Mouse (Mus musculus): Measurements from ENCODE around the gene Spesp1.

Spesp1 gene

DNA sequence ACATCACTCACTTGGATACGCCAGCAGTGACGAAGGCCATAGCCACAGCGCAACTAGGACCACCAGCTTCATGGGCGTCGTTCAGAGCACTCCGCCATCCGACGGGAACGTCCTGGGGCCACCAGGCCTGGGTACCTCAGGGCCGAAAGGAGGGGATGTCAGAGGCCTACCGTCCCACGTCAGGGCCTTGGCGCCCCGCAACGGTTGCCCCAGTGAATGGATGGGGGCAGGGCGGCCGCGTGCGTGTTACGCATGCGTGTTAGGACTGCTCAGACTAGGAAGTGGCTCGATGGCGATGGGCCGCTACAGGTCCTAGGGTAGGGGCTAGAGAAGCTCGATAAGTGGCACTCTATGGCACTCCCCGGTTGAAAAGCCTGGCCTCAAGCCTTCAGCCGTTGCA is at the start of gene Spesp1:
Gene Spesp1, minus strand, starts transcription at position 218 of the 400 bp plus-strand sequence.
- DNase-seq, result no peak

DNA sequence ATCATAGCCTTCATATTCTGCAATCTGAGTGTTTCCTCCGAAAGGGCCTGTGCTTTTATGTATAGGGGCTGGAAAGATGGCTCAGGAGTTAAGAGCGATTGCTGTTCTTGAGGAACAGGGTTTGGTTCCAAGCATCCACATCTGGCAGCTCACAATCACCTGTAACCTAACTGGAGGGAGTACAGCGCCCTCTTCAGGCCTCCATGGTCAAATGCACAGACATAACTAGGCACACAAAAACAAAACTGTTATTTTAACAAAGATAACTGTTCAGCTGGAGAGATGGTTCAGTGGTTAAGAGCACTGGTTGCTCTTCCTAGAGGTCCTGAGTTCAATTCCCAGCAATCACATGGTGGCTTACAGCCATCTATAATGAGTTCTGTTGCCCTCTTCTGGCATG is 44.0 kb upstream of the Spesp1 start:
- DNase-seq, result no peak

GRCm38 (mm10) chr9:62323816-62324215 is 41.8 kb upstream of the Spesp1 start:
- DNase-seq, result no peak

DNA sequence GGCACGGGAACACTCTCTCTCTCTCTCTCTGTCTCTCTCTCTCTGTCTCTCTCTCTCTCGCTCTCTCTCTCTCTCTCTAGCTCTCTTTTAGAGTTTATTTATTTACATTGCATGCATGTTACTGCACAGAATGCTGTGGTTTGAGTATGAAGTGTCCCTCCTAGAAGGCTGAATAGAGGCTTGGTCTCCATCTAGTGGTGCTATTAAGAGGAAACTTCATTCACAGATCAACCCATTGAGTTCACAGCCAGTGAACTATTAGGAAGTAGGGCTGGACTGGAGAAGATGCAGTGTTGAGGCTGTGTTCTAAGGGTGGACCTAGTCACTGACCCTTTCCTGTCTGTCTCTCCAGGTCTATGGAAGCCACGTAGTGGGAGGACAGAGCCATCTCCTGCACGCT is 36.7 kb upstream of the Spesp1 start:
- DNase-seq, result no peak

GRCm38 (mm10) chr9:62315556-62315955 is 33.5 kb upstream of the Spesp1 start:
- peak; percentile 19 for DNase-seq

GRCm38 (mm10) chr9:62296891-62297290 is 14.9 kb upstream of the Spesp1 start:
- DNase-seq, result no peak

GRCm38 (mm10) chr9:62295006-62295698 is 13.1 kb upstream of the Spesp1 start:
- DNase-seq, result peak; percentile 73

DNA sequence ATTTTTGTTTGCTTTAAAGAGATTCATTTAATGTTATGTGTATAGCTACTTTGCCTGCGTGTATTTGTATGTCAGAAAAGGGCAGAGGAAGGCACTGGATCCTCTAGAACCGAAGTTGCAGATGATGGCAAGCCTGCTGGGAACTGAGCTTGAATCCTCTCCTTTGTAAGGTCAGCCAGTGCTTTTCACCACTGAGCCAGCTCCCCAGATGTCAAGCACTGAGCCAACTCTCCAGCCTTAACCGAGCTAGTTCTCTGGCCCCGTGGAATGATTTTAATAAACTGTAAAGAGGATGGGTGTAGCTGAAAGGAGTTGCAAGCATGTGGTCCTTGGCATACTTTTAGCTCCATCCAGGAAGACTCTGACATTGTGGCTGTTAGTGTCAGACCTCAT is 5.6 kb upstream of the Spesp1 start:
- DNase-seq, result no peak

- peak; percentile 56 for DNase-seq
Measured at GRCm38 (mm10) chr9:62286967-62287632, 5.1 kb upstream of the Spesp1 start.

DNA sequence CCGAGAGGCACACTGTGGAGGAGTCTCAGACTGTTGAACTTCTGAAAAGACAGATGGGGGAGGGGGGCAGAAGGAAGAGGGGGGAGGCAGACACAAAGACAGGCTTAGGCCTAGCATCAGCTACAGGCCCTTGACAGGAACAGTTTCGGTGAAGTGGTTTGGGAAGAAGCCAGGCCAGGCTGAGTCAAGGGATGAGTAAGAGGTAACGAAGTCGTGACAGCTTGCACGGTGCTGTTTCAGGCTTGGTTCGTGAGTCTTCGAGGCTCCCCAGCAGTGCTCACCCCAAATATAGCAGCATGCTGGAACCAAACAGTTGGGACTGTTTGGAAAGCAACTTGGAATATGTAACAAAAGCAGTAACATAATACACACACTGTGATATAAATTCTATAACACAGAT is 2.3 kb upstream of the Spesp1 start:
- DNase-seq, result peak; percentile 85

- peak; percentile 26 for DNase-seq
Measured at GRCm38 (mm10) chr9:62276899-62277298, 5.1 kb downstream of the Spesp1 start.

GRCm38 (mm10) chr9:62270775-62271399 is 11.1 kb downstream of the Spesp1 start:
- DNase-seq, result no peak

GRCm38 (mm10) chr9:62269161-62269560 is 12.8 kb downstream of the Spesp1 start:
- DNase-seq, result no peak

DNA sequence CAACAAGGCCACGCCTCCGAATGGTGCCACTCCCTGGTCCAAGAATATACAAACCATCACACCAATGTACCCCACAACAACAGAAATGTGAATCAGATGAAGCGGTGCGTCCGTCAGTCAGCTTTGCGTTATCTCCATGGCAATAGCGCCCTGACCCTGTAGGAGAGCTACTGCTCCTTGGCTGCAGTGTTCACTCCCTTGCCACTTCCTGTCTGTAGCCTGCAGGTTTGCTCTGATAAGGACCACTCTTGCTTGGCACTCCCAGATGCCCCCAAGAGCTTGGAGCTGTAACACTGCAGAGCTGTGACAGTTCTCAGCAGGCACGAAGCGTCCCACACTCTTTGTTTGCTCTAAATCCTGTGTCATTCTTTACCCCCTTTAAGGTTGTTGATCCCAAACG is 16.7 kb downstream of the Spesp1 start:
- no peak for DNase-seq

GRCm38 (mm10) chr9:62263652-62264051 is 18.4 kb downstream of the Spesp1 start:
- DNase-seq, result no peak

DNA sequence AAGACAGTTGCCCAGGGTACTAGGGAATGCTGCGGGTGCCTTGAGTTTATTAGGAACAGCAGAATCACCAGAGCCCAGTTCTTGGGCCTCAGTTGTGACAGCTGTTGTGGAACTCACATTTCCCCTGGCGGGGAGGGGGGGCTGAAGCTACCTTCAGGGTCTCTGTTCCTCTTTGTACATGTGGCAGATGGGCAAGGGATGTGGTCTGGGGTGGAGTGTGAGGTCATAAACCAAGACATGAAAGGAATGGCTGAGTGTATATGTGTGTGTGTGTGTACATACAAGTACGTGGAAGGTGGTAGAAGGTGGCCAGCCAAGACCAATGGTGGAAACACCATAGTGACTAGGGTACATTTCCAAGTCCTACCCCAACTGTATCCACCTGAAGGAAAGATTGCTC is 20.6 kb downstream of the Spesp1 start:
- DNase-seq, result no peak

- peak; percentile 25 for DNase-seq
Measured at GRCm38 (mm10) chr9:62261006-62261405, 21.0 kb downstream of the Spesp1 start.

GRCm38 (mm10) chr9:62258005-62258404 is 24.0 kb downstream of the Spesp1 start:
- DNase-seq, result peak; percentile 31

- no peak for DNase-seq
Measured at GRCm38 (mm10) chr9:62255896-62256576, 26.0 kb downstream of the Spesp1 start.

- DNase-seq, result no peak
Measured at GRCm38 (mm10) chr9:62253736-62254443, 28.1 kb downstream of the Spesp1 start.

DNA sequence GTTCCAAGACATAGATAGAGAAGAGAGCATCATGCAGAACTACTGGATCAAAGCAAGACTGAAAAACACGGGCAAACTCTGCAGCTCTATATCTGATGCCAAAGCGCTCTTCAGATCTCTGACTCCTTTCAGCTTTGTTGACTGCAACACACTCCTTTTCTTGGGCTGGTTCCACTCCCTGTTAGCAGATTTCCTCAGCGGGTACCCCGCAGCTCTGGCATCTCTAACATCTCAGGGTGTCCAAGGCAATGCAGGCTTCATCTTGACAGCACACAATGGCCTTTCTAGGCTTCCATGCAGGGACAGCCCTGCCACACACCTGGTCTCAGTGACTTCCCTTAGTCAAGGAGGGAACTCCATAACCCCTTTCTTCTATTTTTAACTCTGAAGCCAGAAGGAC is 31.7 kb downstream of the Spesp1 start:
- no peak for DNase-seq

GRCm38 (mm10) chr9:62246380-62246942 is 35.5 kb downstream of the Spesp1 start:
- no peak for DNase-seq
